Mouse (Mus musculus) stomach, embryonic 15.5 days (tissue): ENCODE data around the gene Slc24a1. TPM values are rescaled to one million over a fixed set of nuclear protein-coding genes. Genes with fewer than 3 reads are reported as not detected.
"Not testable (repeated sequence)": the region's sequence is repeated elsewhere in the genome, so short reads cannot be mapped to it uniquely, and the experiment has no call there.

Source experiments
- ATAC-seq: fragments of 200-750 bp; cut with Nextera tagmentation; 2 replicates; pipeline ENCODE4 v1.8.0; 2017; ENCODE audit warnings: low read depth, moderate number of reproducible peaks, moderate TSS enrichment; ENCODE audit not compliant: insufficient read depth, low FRiP score
- H3K27ac ChIP-seq: fragments of 300-500 bp; sonication (generic); 2 replicates; pipeline ENCODE4 v1.5.1; 2015; ENCODE audit warnings: mild to moderate bottlenecking, inconsistent platforms
- H3K27me3 ChIP-seq: fragments of 300-500 bp; sonication (generic); replicated peaks from 2 replicates; pipeline ENCODE4 v1.6.1; 2015; ENCODE audit warnings: inconsistent platforms
- H3K36me3 ChIP-seq: fragments of 300-500 bp; sonication (generic); 2 replicates; pipeline ENCODE4 v1.6.1; 2015; ENCODE audit warnings: inconsistent platforms
- H3K4me1 ChIP-seq: fragments of 300-500 bp; sonication (generic); 2 replicates; pipeline ENCODE4 v1.6.1; 2015; ENCODE audit warnings: inconsistent platforms
- H3K4me2 ChIP-seq: fragments of 300-500 bp; sonication (generic); 2 replicates; pipeline ENCODE4 v1.6.1; 2015; ENCODE audit warnings: mild to moderate bottlenecking, inconsistent platforms
- H3K4me3 ChIP-seq: fragments of 300-500 bp; sonication (generic); replicated peaks from 2 replicates; pipeline ENCODE4 v1.5.1; 2015; ENCODE audit warnings: inconsistent platforms
- H3K9ac ChIP-seq: fragments of 300-500 bp; sonication (generic); 2 replicates; pipeline ENCODE4 v1.6.1; 2015; ENCODE audit warnings: inconsistent platforms
- H3K9me3 ChIP-seq: fragments of 300-500 bp; sonication (generic); 2 replicates; pipeline ENCODE4 v1.6.1; 2016; ENCODE audit warnings: inconsistent platforms
- WGBS: fragments of 180-500 bp; shearing (Covaris S2); methylation state at CpG from one replicate; pipeline ENCODE4 v1.1.7; 2015; 5-methylcytosine and 5-hydroxymethylcytosine counted together
- polyA plus RNA-seq: library from polyadenylated mRNA; unstranded; fragments of >200 nt; fragmentation: Nextera tagmentation; extraction: Ambion mirVana; gene quantifications from 2 replicates; pipeline ENCODE4 v1.2.1, GENCODE M21; 2015

Slc24a1 gene
- polyA plus RNA-seq = 0.03 and 0.08 TPM in 2 replicates

DNA sequence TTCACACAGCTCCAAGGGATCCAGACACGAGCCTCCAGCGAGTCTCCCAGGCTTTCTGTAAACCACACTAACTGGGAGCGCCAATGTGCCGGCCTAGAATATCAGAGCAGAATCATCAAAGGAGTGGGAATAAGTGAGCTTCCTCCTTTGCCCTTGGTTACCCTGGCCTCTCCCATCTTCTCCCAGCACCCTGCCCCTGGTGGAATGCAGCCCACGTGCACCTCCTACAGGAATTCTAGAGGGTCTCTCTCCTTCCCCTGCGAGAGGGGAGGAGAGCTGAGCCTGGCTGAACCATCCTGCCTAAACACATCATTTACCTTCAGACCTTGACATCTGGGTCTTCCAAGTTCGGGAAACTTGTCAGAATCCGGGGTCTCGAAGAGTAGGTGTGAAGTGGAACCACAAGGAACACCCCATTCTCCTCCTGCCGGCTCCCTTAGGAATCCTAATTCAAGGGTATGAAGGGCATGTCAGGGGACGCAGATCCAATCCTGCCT lies at the start of gene Slc24a1:
TSS of gene Slc24a1 (minus strand) at position 447 of the 497 bp plus-strand sequence.
- Histone ChIP-seq H3K9ac (no peak within 1 kb of the TSS), H3K4me3 (no peak within 1 kb of the TSS), H3K4me2 (no peak within 1 kb of the TSS), H3K27ac (no peak within 1 kb of the TSS), H3K36me3 (no peaks in the 10 kb centered on the region), H3K4me1 (no peaks in the 10 kb centered on the region), H3K9me3 (no peaks in the 10 kb centered on the region), H3K27me3 (0 out of 2 replicates have a peak, but pooled peaks cover 3% of the 10 kb centered on the region)
- 37% methylated on average over 11 of the region's 11 CpGs for WGBS
- ATAC-seq = no peak

DNA sequence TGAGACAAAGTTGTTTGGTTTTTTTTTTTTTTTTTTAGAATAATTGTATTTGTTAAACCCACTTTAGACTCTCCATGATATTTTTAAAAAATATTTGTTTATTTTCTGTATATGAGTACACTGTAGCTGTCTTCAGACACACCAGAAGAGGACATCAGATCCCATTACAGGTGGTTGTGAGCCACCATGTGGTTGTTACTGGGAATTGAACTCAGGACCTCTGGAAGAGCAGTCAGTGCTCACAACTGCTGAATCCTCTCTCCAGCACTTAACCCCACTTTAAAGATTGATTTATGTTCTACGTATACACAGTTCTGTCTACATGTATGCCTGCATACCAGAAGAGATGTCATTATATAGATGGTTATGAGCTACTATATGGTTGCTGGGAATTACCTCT lies 44.1 kb upstream of the Slc24a1 start:
- not testable (repeated sequence) for ATAC-seq, H3K9ac ChIP-seq, H3K27ac ChIP-seq, H3K4me2 ChIP-seq, H3K27me3 ChIP-seq, H3K4me3 ChIP-seq, H3K4me1 ChIP-seq, H3K9me3 ChIP-seq
- WGBS = 67% methylated on average over 1 of the region's 1 CpGs
- H3K36me3 ChIP-seq = peaks cover 19% of the 10 kb centered on the region; the same call in 1 of the 2 replicates

- no peak for ATAC-seq
- no peak overlapping the region for H3K27ac ChIP-seq
- H3K4me3 ChIP-seq = no peak overlapping the region
- no peak overlapping the region for H3K4me2 ChIP-seq
- peaks cover 21% of the 10 kb centered on the region for H3K36me3 ChIP-seq
- no peaks in the 10 kb centered on the region for H3K27me3 ChIP-seq
- no peaks in the 10 kb centered on the region for H3K9me3 ChIP-seq
- no peaks in the 10 kb centered on the region for H3K4me1 ChIP-seq
- 83% methylated on average over 7 of the region's 7 CpGs for WGBS
- H3K9ac ChIP-seq = no peak overlapping the region
Measured at GRCm38 (mm10) chr9:64990291-64990690, 38.9 kb upstream of the Slc24a1 start.

- no peak overlapping the region for H3K27ac ChIP-seq
- peaks cover 33% of the 10 kb centered on the region for H3K36me3 ChIP-seq
- no peak for ATAC-seq
- no peaks in the 10 kb centered on the region for H3K4me1 ChIP-seq
- no peak overlapping the region for H3K9ac ChIP-seq
- no peaks in the 10 kb centered on the region for H3K9me3 ChIP-seq
- 65% methylated on average over 6 of the region's 6 CpGs for WGBS
- H3K27me3 ChIP-seq = no peaks in the 10 kb centered on the region
- no peak overlapping the region for H3K4me2 ChIP-seq
- H3K4me3 ChIP-seq = no peak overlapping the region
Measured at GRCm38 (mm10) chr9:64988443-64988842, 37.0 kb upstream of the Slc24a1 start.

- no peak for ATAC-seq
- Histone ChIP-seq H3K9ac (no peak overlapping the region), H3K4me2 (no peak overlapping the region), H3K4me3 (no peak overlapping the region), H3K9me3 (no peaks in the 10 kb centered on the region), H3K27me3 (no peaks in the 10 kb centered on the region), H3K27ac (no peak overlapping the region), H3K4me1 (no peaks in the 10 kb centered on the region), H3K36me3 (peaks cover 39% of the 10 kb centered on the region)
- 85% methylated on average over 2 of the region's 2 CpGs for WGBS
Measured at GRCm38 (mm10) chr9:64987651-64988050, 36.2 kb upstream of the Slc24a1 start.

DNA sequence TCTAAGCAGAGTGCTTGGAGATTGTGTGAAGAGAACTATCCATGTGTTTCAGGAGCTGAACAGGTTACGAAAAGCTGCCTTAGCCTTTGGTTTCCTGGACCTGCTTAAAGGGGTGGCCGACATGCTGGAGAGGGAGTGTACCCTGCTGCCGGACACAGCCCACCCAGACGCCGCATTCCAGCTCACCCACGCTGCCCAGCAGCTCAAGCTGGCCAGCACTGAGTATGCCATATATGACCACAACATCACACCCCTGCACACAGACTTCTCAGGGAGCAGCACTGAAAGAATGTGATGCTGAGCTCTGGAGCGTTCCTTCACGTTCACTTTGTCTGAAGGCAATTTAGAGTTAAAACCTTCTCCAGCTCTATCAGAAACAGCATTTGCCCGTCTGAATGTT lies 34.4 kb upstream of the Slc24a1 start:
- Histone ChIP-seq H3K4me3 (no peak overlapping the region), H3K9me3 (no peaks in the 10 kb centered on the region), H3K4me2 (no peak overlapping the region), H3K27ac (peak overlapping the region; percentile 51), H3K4me1 (no peaks in the 10 kb centered on the region), H3K36me3 (peaks cover 51% of the 10 kb centered on the region), H3K27me3 (no peaks in the 10 kb centered on the region), H3K9ac (no peak overlapping the region)
- ATAC-seq = no peak
- 83% methylated on average over 9 of the region's 9 CpGs for WGBS

GRCm38 (mm10) chr9:64985037-64985794 lies 33.8 kb upstream of the Slc24a1 start:
- WGBS = 57% methylated on average over 8 of the region's 8 CpGs
- peaks cover 56% of the 10 kb centered on the region for H3K36me3 ChIP-seq

DNA sequence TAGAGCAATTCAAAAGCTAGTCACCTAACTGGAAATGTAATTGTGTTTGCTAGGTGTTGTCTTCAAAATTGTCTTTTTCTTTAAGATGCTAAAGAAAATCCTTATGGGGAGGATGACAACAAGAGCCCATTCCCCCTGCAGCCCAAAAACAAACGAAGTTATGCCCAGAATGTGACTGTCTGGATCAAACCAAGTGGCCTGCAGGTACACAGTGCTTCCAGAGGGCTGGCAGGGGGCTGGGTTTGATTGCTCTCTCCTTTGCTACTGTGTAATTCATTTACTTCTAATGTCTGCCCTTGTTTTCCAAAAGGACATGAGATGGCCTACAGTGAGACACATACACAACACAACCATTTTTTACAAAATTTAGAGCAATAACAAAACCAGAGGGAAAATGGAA lies 30.5 kb upstream of the Slc24a1 start:
- no peak overlapping the region for H3K4me3 ChIP-seq
- no peak overlapping the region for H3K27ac ChIP-seq
- no peaks in the 10 kb centered on the region for H3K4me1 ChIP-seq
- no peak overlapping the region for H3K9ac ChIP-seq
- no peak overlapping the region for H3K4me2 ChIP-seq
- no peak for ATAC-seq
- peaks cover 72% of the 10 kb centered on the region for H3K36me3 ChIP-seq
- H3K27me3 ChIP-seq = no peaks in the 10 kb centered on the region
- no peaks in the 10 kb centered on the region for H3K9me3 ChIP-seq
- 85% methylated on average over 1 of the region's 1 CpGs for WGBS

More at GRCm38 (mm10) chr9:64985037-64985794, 33.8 kb upstream of the Slc24a1 start:
- Histone ChIP-seq H3K27me3 (no peaks in the 10 kb centered on the region), H3K4me2 (no peak overlapping the region), H3K9ac (no peak overlapping the region), H3K4me1 (no peaks in the 10 kb centered on the region), H3K4me3 (no peak overlapping the region), H3K27ac (peak overlapping the region; percentile 51), H3K9me3 (no peaks in the 10 kb centered on the region)
- peak; percentile 70; the same call in 1 of the 2 replicates for ATAC-seq

DNA sequence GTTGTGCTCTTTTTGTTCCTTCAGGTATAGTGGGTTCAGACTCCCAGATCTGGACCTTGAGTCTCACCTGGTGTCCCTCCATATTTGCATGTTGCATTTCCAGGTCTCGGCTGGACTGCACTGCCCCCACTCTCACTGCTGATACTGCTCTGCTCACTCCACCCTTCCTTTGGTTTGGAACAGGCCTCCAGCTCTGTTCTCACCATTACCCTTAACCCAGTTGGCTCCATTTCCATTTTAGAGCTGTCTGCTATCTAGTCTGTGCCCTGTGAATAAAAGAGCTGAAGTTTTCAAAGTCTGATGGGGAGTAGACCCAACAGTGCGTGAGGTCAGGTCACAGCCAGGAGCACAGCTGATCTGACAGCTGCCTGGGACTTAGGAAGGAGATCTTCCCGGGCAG lies 29.1 kb upstream of the Slc24a1 start:
- H3K27me3 ChIP-seq = no peaks in the 10 kb centered on the region
- H3K4me2 ChIP-seq = no peak overlapping the region
- no peaks in the 10 kb centered on the region for H3K4me1 ChIP-seq
- ATAC-seq = no peak
- no peak overlapping the region for H3K27ac ChIP-seq
- H3K9me3 ChIP-seq = no peaks in the 10 kb centered on the region
- 66% methylated on average over 3 of the region's 3 CpGs for WGBS
- no peak overlapping the region for H3K9ac ChIP-seq
- H3K36me3 ChIP-seq = peaks cover 68% of the 10 kb centered on the region
- no peak overlapping the region for H3K4me3 ChIP-seq

DNA sequence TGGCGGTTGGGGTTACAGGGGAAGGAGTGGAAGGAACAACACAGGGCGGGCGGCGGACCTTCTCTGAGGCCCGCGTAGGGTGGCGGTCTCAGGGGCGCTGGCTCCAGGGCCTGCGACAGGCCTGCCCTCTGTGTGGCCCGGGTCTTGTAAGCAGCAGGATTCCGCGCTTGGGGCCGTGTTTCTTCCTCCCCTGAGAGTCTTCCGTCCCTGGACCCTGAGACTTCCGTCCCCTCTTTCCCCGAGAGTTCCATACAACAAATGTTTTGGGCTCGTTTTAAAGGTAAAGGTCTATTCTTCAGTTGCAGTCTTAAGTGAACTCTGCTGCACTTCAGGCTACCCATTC lies 9.5 kb upstream of the Slc24a1 start:
- ATAC-seq = peak; percentile 82
- WGBS = 0% methylated on average over 16 of the region's 17 CpGs

DNA sequence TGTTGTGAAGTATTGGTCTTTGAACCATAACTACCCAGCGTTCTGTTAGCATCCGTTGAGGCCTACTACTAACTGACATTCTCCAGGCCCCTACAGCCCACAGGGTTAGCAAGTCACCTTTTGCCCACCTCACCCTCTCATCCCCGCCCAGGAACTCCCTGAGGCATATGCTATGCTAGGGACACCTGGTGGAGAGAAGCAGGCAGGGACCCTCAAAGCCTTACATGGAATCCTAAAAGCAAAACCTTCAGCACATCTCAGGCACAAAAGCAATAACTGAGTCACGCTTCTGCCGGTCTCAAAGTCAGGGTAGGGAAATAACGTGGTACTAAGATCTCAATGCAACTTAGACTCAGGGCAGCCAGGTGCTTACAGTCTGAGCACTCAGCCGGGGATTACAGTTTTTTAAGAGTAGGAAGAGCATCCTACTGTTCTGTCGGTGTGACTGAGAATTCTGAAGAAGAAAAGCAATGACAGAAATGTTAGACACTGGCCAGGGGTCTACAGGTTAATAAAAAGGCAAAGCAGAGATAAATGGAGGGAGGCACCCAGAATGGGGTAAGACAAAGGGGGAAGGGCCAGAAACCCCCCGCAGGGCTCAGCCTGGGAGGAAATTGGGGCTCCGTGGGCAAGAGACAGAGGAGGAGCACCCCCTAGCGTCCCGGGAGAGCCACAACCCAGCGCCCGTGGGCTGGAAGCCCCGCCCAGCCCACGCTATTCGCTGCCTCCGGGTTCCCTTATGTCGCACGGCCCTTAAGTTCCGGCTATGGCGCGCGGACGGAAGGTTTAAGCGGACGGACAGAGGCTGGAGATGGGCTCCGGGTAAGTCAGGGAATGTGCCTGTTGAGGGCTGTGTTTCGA lies 8.9 kb upstream of the Slc24a1 start, which contains the start of gene Ints14:
TSS of gene Ints14 (plus strand) at position 789 of the 861 bp plus-strand sequence.
- Histone ChIP-seq H3K4me2 (peak within 1 kb of the TSS; percentile 64), H3K4me1 (peaks cover 5% of the 10 kb centered on the region), H3K9ac (peak within 1 kb of the TSS; percentile 88), H3K27ac (peak within 1 kb of the TSS; percentile 91), H3K9me3 (no peaks in the 10 kb centered on the region), H3K4me3 (peak within 1 kb of the TSS; percentile 95), H3K36me3 (peaks cover 15% of the 10 kb centered on the region), H3K27me3 (no peaks in the 10 kb centered on the region)
- ATAC-seq = peak; percentile 95
- WGBS = 3% methylated on average over 29 of the region's 29 CpGs

More for the DNA sequence above, 9.5 kb upstream of the Slc24a1 start:
- H3K4me3 ChIP-seq = peak overlapping the region; percentile 95
- peak overlapping the region; percentile 91 for H3K27ac ChIP-seq
- peak overlapping the region; percentile 64 for H3K4me2 ChIP-seq
- H3K9ac ChIP-seq = peak overlapping the region; percentile 88
- H3K36me3 ChIP-seq = peaks cover 21% of the 10 kb centered on the region
- no peaks in the 10 kb centered on the region for H3K27me3 ChIP-seq
- no peaks in the 10 kb centered on the region for H3K9me3 ChIP-seq
- H3K4me1 ChIP-seq = peaks cover 5% of the 10 kb centered on the region

DNA sequence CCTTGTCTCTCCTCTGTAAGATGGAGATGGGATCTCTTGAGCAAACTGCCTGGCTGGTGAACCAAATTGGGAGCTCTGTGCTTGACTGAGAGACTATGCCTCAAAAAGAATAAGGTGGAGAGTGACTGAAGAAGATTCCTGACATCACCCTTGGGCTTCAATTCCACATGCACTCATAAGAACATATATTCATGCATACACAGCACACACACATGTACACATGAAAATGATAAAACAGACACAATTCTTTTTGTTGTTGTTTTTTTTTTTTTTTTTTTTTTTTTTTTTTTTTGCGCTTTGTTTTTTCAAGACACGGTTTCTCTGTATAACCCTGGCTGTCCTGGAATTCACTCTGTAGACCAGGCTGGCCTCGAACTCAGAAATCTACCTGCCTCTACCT lies 5.9 kb upstream of the Slc24a1 start:
- Histone ChIP-seq H3K9ac (no peak overlapping the region), H3K4me1 (peaks cover 5% of the 10 kb centered on the region), H3K36me3 (no peaks in the 10 kb centered on the region), H3K9me3 (no peaks in the 10 kb centered on the region), H3K4me3 (no peak overlapping the region), H3K4me2 (no peak overlapping the region), H3K27me3 (no peaks in the 10 kb centered on the region), H3K27ac (no peak overlapping the region)
- WGBS = 95% methylated on average over 3 of the region's 3 CpGs
- no peak for ATAC-seq
